Mouse (Mus musculus): ENCODE results near the gene R3hdm2. TPM values are rescaled to one million over a fixed set of nuclear protein-coding genes. Genes with fewer than 3 reads are reported as not detected.

The R3hdm2 gene
- polyA plus RNA-seq, 1 experiment: 63.4 TPM

- Histone ChIP-seq H3K36me3 (ENCODE audit: control insufficient read depth, insufficient read depth) (no peaks in the 10 kb centered on the region), H3K4me2 (ENCODE audit: low read depth) (peak overlapping the region; percentile 100), H3K4me3 (peak overlapping the region; percentile 71), H3K79me2 (ENCODE audit: control insufficient read depth, insufficient read depth) (no peaks in the 10 kb centered on the region), H3ac (ENCODE audit: control insufficient read depth, insufficient read length) (peak overlapping the region; percentile 30), H3K27me3 (ENCODE audit: control insufficient read depth, insufficient read depth, insufficient read length) (no peaks in the 10 kb centered on the region)
- TF ChIP-seq POLR2AphosphoS2 (IDR thresholded peaks at IDR 0.05; ENCODE audit: insufficient read length, low read depth) (peak; percentile 28), USF1 (IDR thresholded peaks at IDR 0.05; ENCODE audit: low read depth) (no peak), MAX (IDR thresholded peaks at IDR 0.05; ENCODE audit: low read depth) (no peak), MYOG (IDR thresholded peaks at IDR 0.05; ENCODE audit: control insufficient read depth in 1 of 3, insufficient read depth in 1 of 3, insufficient read length in 2 of 3, low read depth in 2 of 3) (peak in 1 of 3 experiments; percentile 60), SRF (IDR thresholded peaks at IDR 0.05; ENCODE audit: control insufficient read depth, insufficient read length, low read depth) (no peak), TCF12 (IDR thresholded peaks at IDR 0.05; ENCODE audit: insufficient read depth, poor library complexity, severe bottlenecking) (no peak), POLR2A (IDR thresholded peaks at IDR 0.05; ENCODE audit: insufficient read length, low read depth) (peak; percentile 55), MYOD1 (IDR thresholded peaks at IDR 0.05; ENCODE audit: control insufficient read depth in 1 of 3, insufficient read length in 2 of 3, low read depth in 2 of 3) (no peak), CEBPB (IDR thresholded peaks at IDR 0.05; ENCODE audit: insufficient read depth, poor library complexity, severe bottlenecking) (peak; percentile 70), E2F4 (IDR thresholded peaks at IDR 0.05; ENCODE audit: insufficient read depth) (no peak), TCF3 (IDR thresholded peaks at IDR 0.05; ENCODE audit: insufficient read length, low read depth) (no peak), REST (IDR thresholded peaks at IDR 0.05; ENCODE audit: insufficient read depth, insufficient read length) (no peak)
These were observed 131.6 kb downstream of the R3hdm2 start for GRCm38 (mm10) chr10:127511634-127512306.

DNA sequence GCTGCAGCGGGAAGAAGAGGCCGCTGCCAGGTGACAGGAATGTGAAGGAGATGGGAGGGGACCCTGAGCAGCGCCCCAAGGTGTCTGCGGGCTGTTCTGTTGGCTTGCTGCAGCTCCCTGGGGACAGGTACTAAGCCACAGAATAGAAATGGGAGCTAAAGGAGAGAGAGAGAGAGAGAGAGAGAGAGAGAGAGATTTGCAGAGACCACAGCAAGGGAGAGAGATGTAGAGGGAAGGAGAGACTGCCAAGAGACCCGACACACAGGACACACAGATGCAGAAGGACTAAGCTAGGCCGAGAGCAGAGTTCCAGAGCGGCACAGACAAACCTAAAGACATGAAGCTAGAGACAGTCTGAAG, 132.2 kb downstream of the R3hdm2 start:
- Histone ChIP-seq H3K4me2 (ENCODE audit: low read depth) (peak overlapping the region; percentile 100), H3ac (ENCODE audit: control insufficient read depth, insufficient read length) (peak overlapping the region; percentile 30), H3K4me3 (peak overlapping the region; percentile 71), H3K79me2 (ENCODE audit: control insufficient read depth, insufficient read depth) (no peaks in the 10 kb centered on the region), H3K36me3 (ENCODE audit: control insufficient read depth, insufficient read depth) (peaks cover 5% of the 10 kb centered on the region), H3K27me3 (ENCODE audit: control insufficient read depth, insufficient read depth, insufficient read length) (no peaks in the 10 kb centered on the region)
- TF ChIP-seq MAX (IDR thresholded peaks at IDR 0.05; ENCODE audit: low read depth) (no peak), TCF12 (IDR thresholded peaks at IDR 0.05; ENCODE audit: insufficient read depth, poor library complexity, severe bottlenecking) (no peak), E2F4 (IDR thresholded peaks at IDR 0.05; ENCODE audit: insufficient read depth) (no peak), USF1 (IDR thresholded peaks at IDR 0.05; ENCODE audit: low read depth) (no peak), TCF3 (IDR thresholded peaks at IDR 0.05; ENCODE audit: insufficient read length, low read depth) (no peak), POLR2A (IDR thresholded peaks at IDR 0.05; ENCODE audit: insufficient read length, low read depth) (no peak), POLR2AphosphoS2 (IDR thresholded peaks at IDR 0.05; ENCODE audit: insufficient read length, low read depth) (no peak), SRF (IDR thresholded peaks at IDR 0.05; ENCODE audit: control insufficient read depth, insufficient read length, low read depth) (no peak), CEBPB (IDR thresholded peaks at IDR 0.05; ENCODE audit: insufficient read depth, poor library complexity, severe bottlenecking) (no peak), MYOD1 (IDR thresholded peaks at IDR 0.05; ENCODE audit: control insufficient read depth in 1 of 3, insufficient read length in 2 of 3, low read depth in 2 of 3) (no peak), MYOG (IDR thresholded peaks at IDR 0.05; ENCODE audit: control insufficient read depth in 1 of 3, insufficient read depth in 1 of 3, insufficient read length in 2 of 3, low read depth in 2 of 3) (no peak), REST (IDR thresholded peaks at IDR 0.05; ENCODE audit: insufficient read depth, insufficient read length) (no peak)

- H3K27me3 ChIP-seq (ENCODE audit: control insufficient read depth, insufficient read depth, insufficient read length): no peaks in the 10 kb centered on the region
- peak overlapping the region; percentile 30 for H3ac ChIP-seq (ENCODE audit: control insufficient read depth, insufficient read length)
- no peaks in the 10 kb centered on the region for H3K79me2 ChIP-seq (ENCODE audit: control insufficient read depth, insufficient read depth)
- peak overlapping the region; percentile 71 for H3K4me3 ChIP-seq
- H3K4me2 ChIP-seq (ENCODE audit: low read depth): peak overlapping the region; percentile 100
- peaks cover 9% of the 10 kb centered on the region for H3K36me3 ChIP-seq (ENCODE audit: control insufficient read depth, insufficient read depth)
- no peak for TF ChIP-seq USF1 (IDR thresholded peaks at IDR 0.05; ENCODE audit: low read depth)
- peak in 2 of 3 experiments; percentile 75 to 87 for TF ChIP-seq MYOD1 (IDR thresholded peaks at IDR 0.05; ENCODE audit: control insufficient read depth in 1 of 3, insufficient read length in 2 of 3, low read depth in 2 of 3)
- peak; percentile 76 for TF ChIP-seq SRF (IDR thresholded peaks at IDR 0.05; ENCODE audit: control insufficient read depth, insufficient read length, low read depth)
- no peak for TF ChIP-seq TCF3 (IDR thresholded peaks at IDR 0.05; ENCODE audit: insufficient read length, low read depth)
- peak; percentile 43 for TF ChIP-seq POLR2AphosphoS2 (IDR thresholded peaks at IDR 0.05; ENCODE audit: insufficient read length, low read depth)
- no peak for TF ChIP-seq CEBPB (IDR thresholded peaks at IDR 0.05; ENCODE audit: insufficient read depth, poor library complexity, severe bottlenecking)
- peak; percentile 51 for TF ChIP-seq POLR2A (IDR thresholded peaks at IDR 0.05; ENCODE audit: insufficient read length, low read depth)
- TF ChIP-seq MYOG (IDR thresholded peaks at IDR 0.05; ENCODE audit: control insufficient read depth in 1 of 3, insufficient read depth in 1 of 3, insufficient read length in 2 of 3, low read depth in 2 of 3): peak; percentile 33 to 88 (median 60)
These were observed 132.7 kb downstream of the R3hdm2 start for GRCm38 (mm10) chr10:127512813-127513212.

GRCm38 (mm10) chr10:127513501-127514091, 133.5 kb downstream of the R3hdm2 start:
- Histone ChIP-seq H3K27me3 (ENCODE audit: control insufficient read depth, insufficient read depth, insufficient read length) (no peaks in the 10 kb centered on the region), H3ac (ENCODE audit: control insufficient read depth, insufficient read length) (no peak overlapping the region), H3K4me2 (ENCODE audit: low read depth) (peak overlapping the region; percentile 100), H3K79me2 (ENCODE audit: control insufficient read depth, insufficient read depth) (no peaks in the 10 kb centered on the region), H3K36me3 (ENCODE audit: control insufficient read depth, insufficient read depth) (peaks cover 17% of the 10 kb centered on the region), H3K4me3 (peak overlapping the region; percentile 71)
- TF ChIP-seq POLR2AphosphoS2 (IDR thresholded peaks at IDR 0.05; ENCODE audit: insufficient read length, low read depth) (peak; percentile 50), USF1 (IDR thresholded peaks at IDR 0.05; ENCODE audit: low read depth) (no peak), MYOG (IDR thresholded peaks at IDR 0.05; ENCODE audit: control insufficient read depth in 1 of 3, insufficient read depth in 1 of 3, insufficient read length in 2 of 3, low read depth in 2 of 3) (peak in 1 of 3 experiments; percentile 19), MYOD1 (IDR thresholded peaks at IDR 0.05; ENCODE audit: control insufficient read depth in 1 of 3, insufficient read length in 2 of 3, low read depth in 2 of 3) (peak in 1 of 3 experiments; percentile 34)

Data from myocyte (in vitro differentiated cells).